Mouse (Mus musculus): ENCODE results near the gene Coro2b.

Coro2b gene

GRCm38 (mm10) chr9:62540166-62540565, 3.3 kb upstream of the Coro2b start:
- in situ Hi-C loops (cut with MboI), result no loop called here

- in situ Hi-C loops (cut with MboI), result no loop called here
Observed at GRCm38 (mm10) chr9:62539251-62539711, 2.4 kb upstream of the Coro2b start.

- in situ Hi-C loops (cut with MboI), result no loop called here
Observed at GRCm38 (mm10) chr9:62537941-62538340, 1.1 kb upstream of the Coro2b start.

- in situ Hi-C loops (cut with MboI), result no loop called here
Observed at GRCm38 (mm10) chr9:62536119-62536654, 657 bp downstream of the Coro2b start.

- in situ Hi-C loops (cut with MboI), result no loop called here
Observed at GRCm38 (mm10) chr9:62535566-62535965, 1.3 kb downstream of the Coro2b start.

- in situ Hi-C loops (cut with MboI), result no loop called here
Observed at GRCm38 (mm10) chr9:62534691-62535090, 2.2 kb downstream of the Coro2b start.

- in situ Hi-C loops (cut with MboI), result no loop called here
Observed at GRCm38 (mm10) chr9:62534158-62534557, 2.7 kb downstream of the Coro2b start.

GRCm38 (mm10) chr9:62532876-62533275, 4.0 kb downstream of the Coro2b start:
- in situ Hi-C loops (cut with MboI), result no loop called here

GRCm38 (mm10) chr9:62531459-62532275, 5.2 kb downstream of the Coro2b start:
- in situ Hi-C loops (cut with MboI), result no loop called here

GRCm38 (mm10) chr9:62528527-62528926, 8.3 kb downstream of the Coro2b start:
- in situ Hi-C loops (cut with MboI), result no loop called here

GRCm38 (mm10) chr9:62526858-62527257, 10.0 kb downstream of the Coro2b start:
- in situ Hi-C loops (cut with MboI), result no loop called here

- in situ Hi-C loops (cut with MboI), result no loop called here
Observed at GRCm38 (mm10) chr9:62526451-62526850, 10.4 kb downstream of the Coro2b start.

GRCm38 (mm10) chr9:62524761-62525308, 12.0 kb downstream of the Coro2b start:
- in situ Hi-C loops (cut with MboI), result no loop called here

- in situ Hi-C loops (cut with MboI), result no loop called here
Observed at GRCm38 (mm10) chr9:62522791-62523471, 13.9 kb downstream of the Coro2b start.

- in situ Hi-C loops (cut with MboI), result no loop called here
Observed at GRCm38 (mm10) chr9:62522211-62522610, 14.6 kb downstream of the Coro2b start.

- in situ Hi-C loops (cut with MboI), result no loop called here
Observed at GRCm38 (mm10) chr9:62521541-62521940, 15.3 kb downstream of the Coro2b start.

GRCm38 (mm10) chr9:62520933-62521332, 15.9 kb downstream of the Coro2b start:
- in situ Hi-C loops (cut with MboI), result no loop called here

GRCm38 (mm10) chr9:62519787-62520503, 16.9 kb downstream of the Coro2b start:
- in situ Hi-C loops (cut with MboI), result no loop called here

- in situ Hi-C loops (cut with MboI), result no loop called here
Observed at GRCm38 (mm10) chr9:62519334-62519733, 17.5 kb downstream of the Coro2b start.

- in situ Hi-C loops (cut with MboI), result no loop called here
Observed at GRCm38 (mm10) chr9:62518572-62518971, 18.3 kb downstream of the Coro2b start.

- in situ Hi-C loops (cut with MboI), result no loop called here
Observed at GRCm38 (mm10) chr9:62517112-62517957, 19.5 kb downstream of the Coro2b start.

Data from mature B cell (primary cell).